Mouse (Mus musculus): ENCODE measurements around the gene Gm36210. TPM values are rescaled to one million over a fixed set of nuclear protein-coding genes. Genes with fewer than 3 reads are reported as not detected.

Gm36210 gene
- polyA plus RNA-seq, 1 experiment from 2014 or later: 0.29 TPM

DNA sequence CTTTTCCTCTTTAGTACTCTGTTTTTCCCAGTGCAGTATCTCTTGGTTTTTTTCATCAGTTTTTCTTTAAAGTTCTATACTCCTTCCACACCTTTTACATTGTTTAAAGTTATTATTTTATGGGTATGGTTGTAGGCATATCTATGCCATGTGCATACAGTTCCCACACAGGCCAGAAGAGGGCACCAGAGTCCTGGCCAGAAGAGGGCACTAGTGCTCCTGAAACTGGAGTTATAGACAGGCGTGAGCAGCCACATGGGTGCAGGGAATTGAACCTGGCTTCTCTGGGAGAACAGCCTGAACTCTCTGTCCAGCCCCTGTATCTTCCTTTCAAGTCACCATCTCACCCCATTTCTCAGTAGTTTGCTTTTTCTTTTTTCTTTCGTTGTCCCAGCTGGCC, 32.1 kb upstream of the Gm36210 start:
- 0 out of 2 replicates have a peak, but pooled peaks have one; percentile 31 for ATAC-seq (ENCODE audit: insufficient read depth, low FRiP score, low TSS enrichment)
- Histone ChIP-seq H3K36me3 (ENCODE audit: control insufficient read depth, insufficient read depth, low read length) (no peaks in the 10 kb centered on the region), H3K27me3 (ENCODE audit: control insufficient read depth, insufficient read depth, low read length) (no peaks in the 10 kb centered on the region), H3K4me3 (ENCODE audit: low read depth, low read length) (no peak overlapping the region), H3K4me1 (ENCODE audit: control insufficient read depth, insufficient read depth, low read length) (no peaks in the 10 kb centered on the region), H3K9ac (ENCODE audit: low read length) (no peak overlapping the region), H3K9me3 (ENCODE audit: control insufficient read depth, low read length) (no peaks in the 10 kb centered on the region), H3K27ac (ENCODE audit: low read depth, low read length) (no peak overlapping the region), H3K4me2 (ENCODE audit: low read depth) (no peak overlapping the region)
- DNase-seq (ENCODE audit: low spot score): peak; percentile 60
- 33% methylated on average over 2 of the region's 2 CpGs for WGBS

DNA sequence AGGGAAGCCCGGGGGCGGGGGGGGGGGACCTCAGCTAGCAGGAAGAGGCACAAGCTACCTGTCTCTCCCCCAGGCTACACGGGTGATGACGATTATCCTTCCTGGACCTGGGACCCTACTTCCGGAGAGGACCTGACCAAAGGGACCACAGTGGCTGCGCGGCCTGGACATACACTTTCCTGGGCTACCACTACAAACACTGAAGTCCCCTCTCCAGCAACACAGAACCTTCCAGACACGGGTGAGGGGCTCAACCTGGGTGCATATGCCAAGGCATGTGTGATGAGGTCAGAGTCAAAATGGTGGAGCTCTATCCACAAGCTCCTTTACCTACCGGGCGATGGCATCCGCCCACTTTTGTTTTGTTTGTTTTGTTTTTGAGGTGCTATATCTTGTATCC, 31.1 kb upstream of the Gm36210 start:
- Histone ChIP-seq H3K36me3 (ENCODE audit: control insufficient read depth, insufficient read depth, low read length) (no peaks in the 10 kb centered on the region), H3K27ac (ENCODE audit: low read depth, low read length) (no peak overlapping the region), H3K4me3 (ENCODE audit: low read depth, low read length) (no peak overlapping the region), H3K4me2 (ENCODE audit: low read depth) (no peak overlapping the region), H3K9me3 (ENCODE audit: control insufficient read depth, low read length) (no peaks in the 10 kb centered on the region), H3K4me1 (ENCODE audit: control insufficient read depth, insufficient read depth, low read length) (no peaks in the 10 kb centered on the region), H3K27me3 (ENCODE audit: control insufficient read depth, insufficient read depth, low read length) (no peaks in the 10 kb centered on the region), H3K9ac (ENCODE audit: low read length) (no peak overlapping the region)
- no peak for ATAC-seq (ENCODE audit: insufficient read depth, low FRiP score, low TSS enrichment)
- DNase-seq (ENCODE audit: low spot score): no peak
- 86% methylated on average over 11 of the region's 11 CpGs for WGBS

DNA sequence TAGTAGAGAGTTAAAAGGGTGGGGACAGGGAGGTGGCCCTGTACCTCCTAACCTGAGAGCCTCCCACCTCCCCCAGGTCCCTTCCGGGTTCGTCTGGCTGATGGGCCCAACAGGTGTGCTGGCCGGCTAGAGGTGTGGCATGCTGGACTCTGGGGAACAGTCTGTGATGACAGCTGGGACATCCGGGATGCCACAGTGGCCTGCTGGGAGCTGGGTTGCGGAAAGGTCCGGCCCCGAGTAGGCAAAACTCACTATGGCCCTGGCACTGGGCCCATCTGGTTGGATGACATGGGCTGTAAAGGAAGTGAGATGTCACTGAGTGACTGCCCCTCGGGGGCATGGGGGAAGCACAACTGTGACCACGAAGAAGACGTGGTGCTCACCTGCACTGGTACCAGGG, 30.5 kb upstream of the Gm36210 start:
- Histone ChIP-seq H3K27me3 (ENCODE audit: control insufficient read depth, insufficient read depth, low read length) (no peaks in the 10 kb centered on the region), H3K36me3 (ENCODE audit: control insufficient read depth, insufficient read depth, low read length) (no peaks in the 10 kb centered on the region), H3K4me2 (ENCODE audit: low read depth) (no peak overlapping the region), H3K9ac (ENCODE audit: low read length) (no peak overlapping the region), H3K27ac (ENCODE audit: low read depth, low read length) (no peak overlapping the region), H3K9me3 (ENCODE audit: control insufficient read depth, low read length) (no peaks in the 10 kb centered on the region), H3K4me3 (ENCODE audit: low read depth, low read length) (no peak overlapping the region), H3K4me1 (ENCODE audit: control insufficient read depth, insufficient read depth, low read length) (no peaks in the 10 kb centered on the region)
- no peak for DNase-seq (ENCODE audit: low spot score)
- ATAC-seq (ENCODE audit: insufficient read depth, low FRiP score, low TSS enrichment): no peak
- 79% methylated on average over 10 of the region's 10 CpGs for WGBS

- no peak for DNase-seq (ENCODE audit: low spot score)
- Histone ChIP-seq H3K4me1 (ENCODE audit: control insufficient read depth, insufficient read depth, low read length) (no peaks in the 10 kb centered on the region), H3K27me3 (ENCODE audit: control insufficient read depth, insufficient read depth, low read length) (no peaks in the 10 kb centered on the region), H3K9me3 (ENCODE audit: control insufficient read depth, low read length) (no peaks in the 10 kb centered on the region), H3K27ac (ENCODE audit: low read depth, low read length) (no peak overlapping the region), H3K4me3 (ENCODE audit: low read depth, low read length) (no peak overlapping the region), H3K4me2 (ENCODE audit: low read depth) (no peak overlapping the region), H3K36me3 (ENCODE audit: control insufficient read depth, insufficient read depth, low read length) (no peaks in the 10 kb centered on the region), H3K9ac (ENCODE audit: low read length) (no peak overlapping the region)
- 86% methylated on average over 4 of the region's 4 CpGs for WGBS
- no peak for ATAC-seq (ENCODE audit: insufficient read depth, low FRiP score, low TSS enrichment)
Observed at GRCm38 (mm10) chr7:4934160-4934914, 28.0 kb upstream of the Gm36210 start.

DNA sequence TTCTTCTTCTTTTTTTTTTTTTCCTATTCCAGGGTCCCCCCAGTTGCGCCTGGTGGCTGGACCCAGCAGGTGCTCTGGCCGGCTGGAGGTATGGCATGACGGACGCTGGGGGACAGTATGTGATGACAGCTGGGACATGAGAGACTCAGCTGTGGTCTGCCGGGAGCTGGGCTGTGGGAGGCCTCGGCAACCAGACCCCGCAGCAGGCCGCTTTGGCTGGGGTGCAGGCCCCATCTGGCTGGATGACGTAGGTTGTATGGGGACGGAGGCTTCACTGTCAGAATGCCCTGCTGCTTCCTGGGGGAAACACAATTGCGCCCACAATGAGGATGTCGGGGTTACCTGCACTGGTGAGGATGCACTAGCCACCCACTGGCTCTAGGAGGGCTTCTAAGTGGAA, 26.8 kb upstream of the Gm36210 start:
- 74% methylated on average over 12 of the region's 12 CpGs for WGBS
- Histone ChIP-seq H3K36me3 (ENCODE audit: control insufficient read depth, insufficient read depth, low read length) (no peaks in the 10 kb centered on the region), H3K27ac (ENCODE audit: low read depth, low read length) (no peak overlapping the region), H3K4me1 (ENCODE audit: control insufficient read depth, insufficient read depth, low read length) (no peaks in the 10 kb centered on the region), H3K27me3 (ENCODE audit: control insufficient read depth, insufficient read depth, low read length) (no peaks in the 10 kb centered on the region), H3K9ac (ENCODE audit: low read length) (no peak overlapping the region), H3K9me3 (ENCODE audit: control insufficient read depth, low read length) (no peaks in the 10 kb centered on the region), H3K4me3 (ENCODE audit: low read depth, low read length) (no peak overlapping the region), H3K4me2 (ENCODE audit: low read depth) (no peak overlapping the region)
- ATAC-seq (ENCODE audit: insufficient read depth, low FRiP score, low TSS enrichment): no peak
- DNase-seq (ENCODE audit: low spot score): no peak

GRCm38 (mm10) chr7:4928323-4928722, 22.0 kb upstream of the Gm36210 start:
- no peaks in the 10 kb centered on the region for H3K9me3 ChIP-seq (ENCODE audit: control insufficient read depth, low read length)
- H3K36me3 ChIP-seq (ENCODE audit: control insufficient read depth, insufficient read depth, low read length): no peaks in the 10 kb centered on the region
- 65% methylated on average over 17 of the region's 17 CpGs for WGBS
- ATAC-seq (ENCODE audit: insufficient read depth, low FRiP score, low TSS enrichment) (no peak), DNase-seq (ENCODE audit: low spot score) (no peak)
- H3K27ac ChIP-seq (ENCODE audit: low read depth, low read length): no peak overlapping the region
- H3K4me1 ChIP-seq (ENCODE audit: control insufficient read depth, insufficient read depth, low read length): peaks cover 22% of the 10 kb centered on the region
- H3K27me3 ChIP-seq (ENCODE audit: control insufficient read depth, insufficient read depth, low read length): no peaks in the 10 kb centered on the region
- no peak overlapping the region for H3K9ac ChIP-seq (ENCODE audit: low read length)
- no peak overlapping the region for H3K4me3 ChIP-seq (ENCODE audit: low read depth, low read length)
- no peak overlapping the region for H3K4me2 ChIP-seq (ENCODE audit: low read depth)

DNA sequence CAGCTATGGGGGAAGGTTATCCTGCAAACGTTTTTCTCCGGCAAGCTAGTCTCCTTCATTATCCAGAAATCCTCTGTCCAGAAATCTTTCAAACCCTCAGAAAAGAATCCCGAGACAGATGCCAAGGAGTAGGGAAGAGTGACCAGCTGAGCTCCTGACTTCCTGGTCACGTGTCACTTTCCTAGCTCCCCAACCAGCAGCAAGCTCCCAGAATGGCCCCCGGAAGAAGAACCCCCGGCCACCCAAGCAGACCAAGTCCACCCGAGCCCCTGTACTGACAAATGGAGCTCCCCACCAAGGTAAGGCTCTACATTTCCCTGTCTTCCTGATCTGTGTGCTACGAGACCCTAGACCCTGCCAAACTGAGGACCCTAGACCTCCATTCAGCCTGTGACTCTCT, 21.4 kb upstream of the Gm36210 start:
- WGBS: 67% methylated on average over 8 of the region's 8 CpGs
- Histone ChIP-seq H3K27me3 (ENCODE audit: control insufficient read depth, insufficient read depth, low read length) (no peaks in the 10 kb centered on the region), H3K9me3 (ENCODE audit: control insufficient read depth, low read length) (no peaks in the 10 kb centered on the region), H3K9ac (ENCODE audit: low read length) (no peak overlapping the region), H3K4me1 (ENCODE audit: control insufficient read depth, insufficient read depth, low read length) (peaks cover 26% of the 10 kb centered on the region), H3K27ac (ENCODE audit: low read depth, low read length) (no peak overlapping the region), H3K4me3 (ENCODE audit: low read depth, low read length) (no peak overlapping the region), H3K36me3 (ENCODE audit: control insufficient read depth, insufficient read depth, low read length) (no peaks in the 10 kb centered on the region), H3K4me2 (ENCODE audit: low read depth) (no peak overlapping the region)
- ATAC-seq (ENCODE audit: insufficient read depth, low FRiP score, low TSS enrichment) (no peak), DNase-seq (ENCODE audit: low spot score) (no peak)

- H3K4me3 ChIP-seq (ENCODE audit: low read depth, low read length): no peak overlapping the region
- H3K9ac ChIP-seq (ENCODE audit: low read length): no peak overlapping the region
- peaks cover 34% of the 10 kb centered on the region for H3K4me1 ChIP-seq (ENCODE audit: control insufficient read depth, insufficient read depth, low read length)
- H3K27me3 ChIP-seq (ENCODE audit: control insufficient read depth, insufficient read depth, low read length): no peaks in the 10 kb centered on the region
- H3K4me2 ChIP-seq (ENCODE audit: low read depth): no peak overlapping the region
- peak overlapping the region; percentile 95; the same call in 1 of the 2 replicates for H3K27ac ChIP-seq (ENCODE audit: low read depth, low read length)
- no peaks in the 10 kb centered on the region for H3K9me3 ChIP-seq (ENCODE audit: control insufficient read depth, low read length)
- no peaks in the 10 kb centered on the region for H3K36me3 ChIP-seq (ENCODE audit: control insufficient read depth, insufficient read depth, low read length)
- 62% methylated on average over 16 of the region's 16 CpGs for WGBS
- no peak for DNase-seq (ENCODE audit: low spot score)
- no peak for ATAC-seq (ENCODE audit: insufficient read depth, low FRiP score, low TSS enrichment)
Observed at GRCm38 (mm10) chr7:4926849-4927248, 20.5 kb upstream of the Gm36210 start.
